Mouse (Mus musculus) spleen, adult 2 months (tissue): Measurements from ENCODE around the gene Cxcr5.

Experiments used
- CTCF ChIP-seq: fragments of 200-500 bp; IDR thresholded peaks from 2 replicates; pipeline ENCODE4 v1.5.1; 2011; ENCODE audit warnings: mild to moderate bottlenecking, inconsistent platforms; ENCODE audit not compliant: insufficient read depth, insufficient read length, insufficient replicate concordance; ENCODE audit errors: extremely low read depth
- POLR2A ChIP-seq: fragments of 200-500 bp; IDR thresholded peaks from 2 replicates; pipeline ENCODE4 v1.6.1; 2011; ENCODE audit warnings: low read depth, low read length, inconsistent platforms

DNA sequence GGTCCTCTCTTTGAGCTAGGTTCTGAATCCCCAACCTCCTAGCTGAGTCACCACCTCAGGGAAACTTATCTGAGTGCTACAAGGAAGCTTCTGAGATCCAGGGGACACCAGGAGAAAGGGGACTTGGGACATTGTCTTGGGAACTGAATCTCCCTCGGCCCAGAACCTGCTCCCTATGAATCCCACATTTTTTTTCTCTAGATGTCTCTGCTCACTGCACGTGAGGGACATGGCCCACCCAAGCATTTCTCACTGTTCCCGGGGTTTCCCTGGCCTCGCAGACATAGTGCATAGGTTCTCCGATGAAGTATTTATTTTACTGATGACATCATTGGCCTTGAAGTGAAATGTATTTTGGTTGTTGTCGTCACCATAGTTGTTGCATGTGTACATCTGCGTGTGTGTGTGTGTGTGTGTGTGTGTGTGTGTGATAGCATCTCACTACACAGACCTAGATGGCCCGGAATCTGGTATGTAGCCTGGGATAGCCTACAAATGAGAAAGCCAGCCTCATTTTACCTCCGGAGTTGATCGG lies 65.8 kb downstream of the Cxcr5 start:
- TF ChIP-seq CTCF = no peak
- TF ChIP-seq POLR2A = no peak
